Mouse (Mus musculus) gastrocnemius, postnatal 4 days (tissue): ENCODE data around the gene Exosc5. TPM values are rescaled to one million over a fixed set of nuclear protein-coding genes. Genes with fewer than 3 reads are reported as not detected.

Experiments used
- DNase-seq, 2 experiments: peaks; one replicate each; pipeline ENCODE4 v3.0.0; 2021 to 2022; ENCODE audit warnings: low spot score in 2 of 2, mixed read lengths in 2 of 2
- long read RNA-seq, 2 experiments: library from polyadenylated mRNA; stranded (forward); transcript quantifications; one replicate each; pipeline ENCODE4 v2.0.0; 2021
- total RNA-seq, 2 experiments: library from RNA; stranded (reverse); gene quantifications; 2 replicates each; pipeline ENCODE4 v1.2.3; 2021

The Exosc5 gene
- total RNA-seq = 10 to 100 TPM; 24.5 to 25.7 TPM
- long read RNA-seq, experiment 1, transcript Exosc5-201 (6 exons, 1,020 nt) = major isoform, 24 of 29 reads
- long read RNA-seq, experiment 1, partial matches to known transcripts = 1 of 29 reads
- long read RNA-seq, experiment 1, other reads (novel, unspliced or antisense) = 4 of 29 reads
- long read RNA-seq, experiment 2, transcript Exosc5-201 (6 exons, 1,020 nt) = major isoform, 23 of 30 reads
- long read RNA-seq, experiment 2, partial matches to known transcripts = 3 of 30 reads
- long read RNA-seq, experiment 2, other reads (novel, unspliced or antisense) = 4 of 30 reads

- peak; percentile 96 to 99 for DNase-seq
Measured at GRCm38 (mm10) chr7:25658657-25659472, at the start of gene Exosc5, which contains the start of gene Bckdha. TSS of gene Exosc5 (plus strand) at chr7:25659164. TSS of gene Bckdha (minus strand) at chr7:25658981.

- no peak for DNase-seq
Measured at GRCm38 (mm10) chr7:25610056-25610455, 48.9 kb upstream of the Exosc5 start.

GRCm38 (mm10) chr7:25611501-25611900, 47.5 kb upstream of the Exosc5 start:
- DNase-seq = no peak

- no peak for DNase-seq
Measured at GRCm38 (mm10) chr7:25614086-25614485, 44.9 kb upstream of the Exosc5 start.

GRCm38 (mm10) chr7:25614831-25615705, 43.9 kb upstream of the Exosc5 start:
- no peak for DNase-seq

GRCm38 (mm10) chr7:25615706-25616011, 43.3 kb upstream of the Exosc5 start, which contains the start of gene Erich4:
TSS of gene Erich4 (minus strand) at chr7:25615892.
- no peak for DNase-seq

GRCm38 (mm10) chr7:25617376-25618160, 41.4 kb upstream of the Exosc5 start:
- no peak for DNase-seq

GRCm38 (mm10) chr7:25618865-25619721, 39.9 kb upstream of the Exosc5 start, which contains the start of gene Dmac2:
TSS of gene Dmac2 (plus strand) at chr7:25619414.
- DNase-seq = peak; percentile 72 to 87

- no peak for DNase-seq
Measured at GRCm38 (mm10) chr7:25619722-25619991, 39.3 kb upstream of the Exosc5 start.

- DNase-seq = no peak
Measured at GRCm38 (mm10) chr7:25620101-25620500, 38.9 kb upstream of the Exosc5 start.

GRCm38 (mm10) chr7:25620751-25621150, 38.2 kb upstream of the Exosc5 start:
- no peak for DNase-seq

GRCm38 (mm10) chr7:25623857-25624370, 35.0 kb upstream of the Exosc5 start:
- DNase-seq = no peak

GRCm38 (mm10) chr7:25624851-25625250, 34.1 kb upstream of the Exosc5 start:
- DNase-seq = no peak

GRCm38 (mm10) chr7:25625594-25626250, 33.2 kb upstream of the Exosc5 start:
- DNase-seq = no peak

GRCm38 (mm10) chr7:25626509-25627430, 32.2 kb upstream of the Exosc5 start, which contains the start of gene B3gnt8:
TSS of gene B3gnt8 (plus strand) at chr7:25626654.
- peak in 1 of 2 experiments; percentile 28 for DNase-seq

GRCm38 (mm10) chr7:25627431-25628322, 31.3 kb upstream of the Exosc5 start:
- DNase-seq = peak in 1 of 2 experiments; percentile 74

- no peak for DNase-seq
Measured at GRCm38 (mm10) chr7:25628323-25628620, 30.7 kb upstream of the Exosc5 start.
